Mouse (Mus musculus) stomach, postnatal 0 days (tissue): ENCODE measurements around the gene Ube2j1. TPM values are rescaled to one million over a fixed set of nuclear protein-coding genes. Genes with fewer than 3 reads are reported as not detected.
A peak's percentile ranks its signal among the peaks of the same experiment; 100 is the strongest.

Experiments used
- ATAC-seq: fragments of 200-750 bp; cut with Nextera tagmentation; 2 replicates; pipeline ENCODE4 v1.8.0; 2017; ENCODE audit not compliant: low FRiP score, low TSS enrichment
- DNase-seq: peaks from one replicate; pipeline ENCODE4 v3.0.0-alpha.2; 2016; ENCODE audit warnings: low spot score
- H3K27ac ChIP-seq: fragments of 300-500 bp; sonication (generic); replicated peaks from 2 replicates; pipeline ENCODE4 v1.5.1; 2014; ENCODE audit warnings: mild to moderate bottlenecking, control low read depth
- H3K27me3 ChIP-seq: fragments of 300-500 bp; sonication (generic); 2 replicates; pipeline ENCODE4 v1.6.1; 2014; ENCODE audit warnings: low read length; ENCODE audit not compliant: control insufficient read depth, insufficient read depth
- H3K36me3 ChIP-seq: fragments of 300-500 bp; sonication (generic); 2 replicates; pipeline ENCODE4 v1.6.1; 2014; ENCODE audit warnings: low read length, mixed read lengths; ENCODE audit not compliant: control insufficient read depth, insufficient read depth
- H3K4me1 ChIP-seq: fragments of 300-500 bp; sonication (generic); replicated peaks from 2 replicates; pipeline ENCODE4 v1.6.1; 2014; ENCODE audit warnings: antibody characterized with exemption; ENCODE audit not compliant: control insufficient read depth, insufficient read depth
- H3K4me2 ChIP-seq: fragments of 300-500 bp; sonication (generic); replicated peaks from 2 replicates; pipeline ENCODE4 v1.6.1; 2014; ENCODE audit warnings: low read depth, mild to moderate bottlenecking, control low read depth, moderate library complexity
- H3K4me3 ChIP-seq: fragments of 300-500 bp; sonication (generic); 2 replicates; pipeline ENCODE4 v1.5.1; 2014; ENCODE audit warnings: low read depth, low read length, control low read depth
- H3K9ac ChIP-seq: fragments of 300-500 bp; sonication (generic); 2 replicates; pipeline ENCODE4 v1.6.1; 2014; ENCODE audit warnings: mild to moderate bottlenecking, low read length, control low read depth, mixed read lengths
- H3K9me3 ChIP-seq: fragments of 300-500 bp; sonication (generic); 2 replicates; pipeline ENCODE4 v1.6.1; 2016; ENCODE audit warnings: low read length; ENCODE audit not compliant: control insufficient read depth
- CTCF ChIP-seq: IDR thresholded peaks from 2 replicates; pipeline ENCODE4 v1.5.1; 2016; ENCODE audit warnings: antibody characterized with exemption, low read depth, mild to moderate bottlenecking, moderate library complexity
- EP300 ChIP-seq: optimal IDR thresholded peaks from 2 replicates; pipeline ENCODE3; 2016; ENCODE audit warnings: antibody characterized with exemption
- WGBS: fragments of 180-500 bp; shearing (Covaris S2); extraction: QIAGEN DNeasy Blood & Tissue Kit; methylation state at CpG from one replicate; pipeline ENCODE4 v1.1.7; 2014; 5-methylcytosine and 5-hydroxymethylcytosine counted together
- polyA plus RNA-seq: library from polyadenylated mRNA; unstranded; fragments of >200 nt; fragmentation: Nextera tagmentation; extraction: Ambion mirVana; gene quantifications from 2 replicates; pipeline ENCODE4 v1.2.1, GENCODE M21; 2015

Gene Ube2j1
- polyA plus RNA-seq, 1 experiment from 2014 or later: 35.1 TPM

- TF ChIP-seq CTCF (no peak), EP300 (no peak)
- no peak for DNase-seq
- Histone ChIP-seq H3K4me1 (no peaks in the 10 kb centered on the region), H3K9ac (no peak overlapping the region), H3K27ac (no peak overlapping the region), H3K27me3 (no peaks in the 10 kb centered on the region), H3K4me3 (no peak overlapping the region), H3K4me2 (no peak overlapping the region), H3K36me3 (no peaks in the 10 kb centered on the region), H3K9me3 (no peaks in the 10 kb centered on the region)
- ATAC-seq: no peak
- WGBS: 81% methylated on average over 6 of the region's 6 CpGs
Measured at GRCm38 (mm10) chr4:33064986-33065385, 33.8 kb downstream of the Ube2j1 start.

GRCm38 (mm10) chr4:33066223-33066960, 35.2 kb downstream of the Ube2j1 start:
- Histone ChIP-seq H3K4me1 (no peaks in the 10 kb centered on the region), H3K4me2 (peak overlapping the region; percentile 11; the same call in 1 of the 2 replicates), H3K27me3 (no peaks in the 10 kb centered on the region), H3K36me3 (no peaks in the 10 kb centered on the region), H3K9me3 (no peaks in the 10 kb centered on the region), H3K4me3 (no peak overlapping the region), H3K9ac (no peak overlapping the region; the same call in 1 of the 2 replicates), H3K27ac (no peak overlapping the region)
- TF ChIP-seq EP300: no peak
- ATAC-seq (peak; percentile 51; the same call in 1 of the 2 replicates), DNase-seq (no peak)
- 41% methylated on average over 14 of the region's 14 CpGs for WGBS

GRCm38 (mm10) chr4:33067331-33067730, 36.1 kb downstream of the Ube2j1 start:
- WGBS: 92% methylated on average over 3 of the region's 3 CpGs
- Histone ChIP-seq H3K4me2 (no peak overlapping the region), H3K4me1 (no peaks in the 10 kb centered on the region), H3K9me3 (no peaks in the 10 kb centered on the region), H3K27ac (no peak overlapping the region), H3K9ac (no peak overlapping the region), H3K27me3 (no peaks in the 10 kb centered on the region), H3K4me3 (no peak overlapping the region), H3K36me3 (no peaks in the 10 kb centered on the region)
- ATAC-seq (no peak), DNase-seq (no peak)
- TF ChIP-seq EP300: no peak
- no peak for TF ChIP-seq CTCF

- DNase-seq (no peak), ATAC-seq (no peak)
- no peaks in the 10 kb centered on the region for H3K4me1 ChIP-seq
- no peaks in the 10 kb centered on the region for H3K9me3 ChIP-seq
- 90% methylated on average over 6 of the region's 6 CpGs for WGBS
- no peak overlapping the region for H3K4me3 ChIP-seq
- no peak overlapping the region for H3K4me2 ChIP-seq
- H3K27me3 ChIP-seq: no peaks in the 10 kb centered on the region
- no peak overlapping the region for H3K9ac ChIP-seq
- no peak overlapping the region for H3K27ac ChIP-seq
- no peaks in the 10 kb centered on the region for H3K36me3 ChIP-seq
- TF ChIP-seq CTCF (no peak), EP300 (no peak)
Measured at GRCm38 (mm10) chr4:33067826-33068225, 36.6 kb downstream of the Ube2j1 start.

GRCm38 (mm10) chr4:33068894-33069293, 37.7 kb downstream of the Ube2j1 start:
- Histone ChIP-seq H3K4me1 (no peaks in the 10 kb centered on the region), H3K36me3 (no peaks in the 10 kb centered on the region), H3K9ac (no peak overlapping the region), H3K27ac (no peak overlapping the region), H3K9me3 (no peaks in the 10 kb centered on the region), H3K27me3 (no peaks in the 10 kb centered on the region), H3K4me3 (no peak overlapping the region), H3K4me2 (no peak overlapping the region)
- TF ChIP-seq EP300: no peak
- TF ChIP-seq CTCF: no peak
- 64% methylated on average over 6 of the region's 6 CpGs for WGBS
- DNase-seq (no peak), ATAC-seq (no peak)

- Histone ChIP-seq H3K27me3 (no peaks in the 10 kb centered on the region), H3K36me3 (no peaks in the 10 kb centered on the region), H3K27ac (no peak overlapping the region), H3K9me3 (no peaks in the 10 kb centered on the region), H3K4me1 (no peaks in the 10 kb centered on the region), H3K4me3 (no peak overlapping the region), H3K4me2 (no peak overlapping the region), H3K9ac (no peak overlapping the region)
- ATAC-seq: no peak
- TF ChIP-seq EP300 (no peak), CTCF (no peak)
- WGBS: 93% methylated on average over 6 of the region's 6 CpGs
- DNase-seq: no peak
Measured at GRCm38 (mm10) chr4:33070326-33070725, 39.1 kb downstream of the Ube2j1 start.
